Mouse (Mus musculus) heart, postnatal 0 days (tissue): ENCODE data around the gene Anxa6.

ENCODE experiments used
- CTCF ChIP-seq: IDR thresholded peaks from 2 replicates; pipeline ENCODE4 v1.5.1; 2016; ENCODE audit warnings: antibody characterized with exemption, control low read depth, low read depth
- EP300 ChIP-seq: IDR thresholded peaks from 2 replicates; pipeline ENCODE4 v1.6.1; 2016; ENCODE audit warnings: antibody characterized with exemption, low read depth

- TF ChIP-seq CTCF (no peak), EP300 (no peak)
These were observed 79.2 kb downstream of the Anxa6 start for GRCm38 (mm10) chr11:54953993-54954446.
